Mouse (Mus musculus): ENCODE results near the gene Lsamp. TPM values are rescaled to one million over a fixed set of nuclear protein-coding genes. Genes with fewer than 3 reads are reported as not detected.

Lsamp gene
- total and polyA plus RNA-seq, 3 experiments = 0.97 to 2.3 (median 1.1) TPM

DNA sequence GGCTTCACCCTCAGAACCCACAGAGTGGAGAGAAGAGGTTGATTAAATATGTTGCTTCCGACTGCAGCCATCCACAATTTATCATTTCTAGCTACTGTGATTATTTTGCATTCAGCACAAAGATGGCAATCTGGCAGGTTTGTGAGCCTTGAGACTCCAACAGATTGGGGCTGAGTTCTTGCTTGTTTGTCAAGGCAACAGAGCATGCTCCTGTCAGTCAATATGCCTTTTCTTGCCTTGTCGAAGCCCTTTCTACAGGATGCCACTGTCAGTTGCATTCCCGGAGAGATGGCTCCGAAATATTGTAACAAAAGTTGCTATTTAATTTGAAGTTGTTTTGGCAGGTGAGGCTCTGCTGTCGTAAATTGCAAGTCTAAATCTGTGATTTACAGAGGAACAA, 643.0 kb downstream of the Lsamp start:
- intact Hi-C loops (cut with DNase I) = no loop called here
- Histone ChIP-seq H3K4me3 (no peak overlapping the region), H3K4me1 (ENCODE audit: control insufficient read depth, insufficient read depth, low read length) (no peaks in the 10 kb centered on the region), H3K9ac (ENCODE audit: low read depth, low read length) (no peak overlapping the region), H3K27ac (no peak overlapping the region), H3K27me3 (ENCODE audit: control insufficient read depth, insufficient read depth, low read length) (no peaks in the 10 kb centered on the region), H3K36me3 (ENCODE audit: control insufficient read depth, insufficient read depth, low read length) (no peaks in the 10 kb centered on the region), H3K79me2 (replicated peaks; ENCODE audit: control insufficient read depth, insufficient read depth, low read length) (no peaks in the 10 kb centered on the region)
- no peak for DNase-seq
- no peak for TF ChIP-seq CTCF (IDR thresholded peaks at IDR 0.05)
- no peak for TF ChIP-seq EP300 (IDR thresholded peaks at IDR 0.05; ENCODE audit: insufficient read depth, low read depth, low read length)
- no peak for TF ChIP-seq POLR2A (IDR thresholded peaks at IDR 0.05; ENCODE audit: insufficient read depth, low read depth, low read length)
- 77% methylated on average over 5 of the region's 5 CpGs for WGBS

DNA sequence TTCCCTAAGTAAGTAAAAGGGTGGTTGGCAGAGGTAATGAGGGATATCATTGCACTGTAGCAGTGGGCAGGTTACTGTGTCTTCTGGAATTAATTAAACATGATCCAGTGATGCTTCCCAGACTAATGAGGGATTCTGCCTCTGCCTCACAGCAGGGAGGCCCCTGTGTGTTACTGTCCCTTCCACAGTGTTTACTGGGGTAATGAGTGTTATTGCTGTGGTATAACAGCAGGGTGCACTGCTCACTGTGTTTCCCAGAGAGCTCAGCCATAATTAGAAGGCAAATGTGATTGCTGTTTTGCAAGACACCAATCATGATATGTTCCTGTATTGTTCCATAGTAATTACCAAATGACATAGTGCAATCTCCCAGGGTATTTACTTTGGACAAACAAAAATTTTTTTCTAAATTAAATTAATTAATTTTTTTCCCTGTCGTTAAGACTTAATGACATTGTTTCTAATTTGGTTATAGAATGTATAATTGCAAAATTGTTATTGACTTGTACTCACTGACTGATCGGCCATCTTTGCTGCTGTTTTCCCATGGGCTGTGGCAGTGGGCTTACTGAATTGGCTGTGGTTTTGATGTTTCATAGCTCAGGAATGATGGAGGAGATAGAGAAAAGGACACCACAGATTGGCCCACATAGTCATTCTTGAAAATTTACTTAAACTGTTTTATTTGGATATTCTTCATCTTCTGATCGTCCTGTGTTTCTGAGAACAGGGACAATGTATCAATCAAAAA, 655.6 kb downstream of the Lsamp start:
- TF ChIP-seq CTCF (IDR thresholded peaks at IDR 0.05) (peak; percentile 55), POLR2A (IDR thresholded peaks at IDR 0.05; ENCODE audit: insufficient read depth, low read depth, low read length) (no peak), EP300 (IDR thresholded peaks at IDR 0.05; ENCODE audit: insufficient read depth, low read depth, low read length) (no peak)
- no peaks in the 10 kb centered on the region for H3K36me3 ChIP-seq (ENCODE audit: control insufficient read depth, insufficient read depth, low read length)
- no peaks in the 10 kb centered on the region for H3K4me1 ChIP-seq (ENCODE audit: control insufficient read depth, insufficient read depth, low read length)
- H3K9ac ChIP-seq (ENCODE audit: low read depth, low read length) = no peak overlapping the region
- no peak overlapping the region for H3K27ac ChIP-seq
- 72% methylated on average over 3 of the region's 3 CpGs for WGBS
- H3K79me2 ChIP-seq (replicated peaks; ENCODE audit: control insufficient read depth, insufficient read depth, low read length) = no peaks in the 10 kb centered on the region
- H3K4me3 ChIP-seq = no peak overlapping the region
- no peak for DNase-seq
- no peaks in the 10 kb centered on the region for H3K27me3 ChIP-seq (ENCODE audit: control insufficient read depth, insufficient read depth, low read length)
- intact Hi-C loops (cut with DNase I) = loop anchor here (2.0 kb wide), 1 partner anchor 329 kb away; no protein-coding TSS in a partner anchor

DNA sequence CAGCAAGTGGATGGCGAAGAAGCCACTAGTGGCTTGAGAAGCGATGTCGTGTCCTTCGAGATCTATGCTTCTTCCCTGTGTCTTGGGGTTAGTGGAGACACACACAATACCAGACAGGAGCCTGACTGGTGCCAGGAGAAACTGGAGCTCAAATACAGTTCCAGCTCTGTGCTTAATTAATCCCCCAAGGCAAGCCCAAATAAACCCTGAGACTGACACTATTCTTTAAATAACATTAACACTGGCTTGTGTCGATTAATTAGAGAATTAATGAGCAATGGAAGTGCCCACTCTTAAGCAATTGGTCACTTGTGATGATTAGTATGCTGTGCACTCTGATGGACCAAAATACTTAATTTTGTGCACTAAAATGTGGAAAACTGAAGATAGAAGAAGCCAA, 668.6 kb downstream of the Lsamp start:
- no peak for TF ChIP-seq EP300 (IDR thresholded peaks at IDR 0.05; ENCODE audit: insufficient read depth, low read depth, low read length)
- no peak for TF ChIP-seq CTCF (IDR thresholded peaks at IDR 0.05)
- Histone ChIP-seq H3K36me3 (ENCODE audit: control insufficient read depth, insufficient read depth, low read length) (no peaks in the 10 kb centered on the region), H3K27ac (no peak overlapping the region), H3K79me2 (replicated peaks; ENCODE audit: control insufficient read depth, insufficient read depth, low read length) (no peaks in the 10 kb centered on the region), H3K4me3 (no peak overlapping the region), H3K9ac (ENCODE audit: low read depth, low read length) (no peak overlapping the region), H3K27me3 (ENCODE audit: control insufficient read depth, insufficient read depth, low read length) (no peaks in the 10 kb centered on the region), H3K4me1 (ENCODE audit: control insufficient read depth, insufficient read depth, low read length) (no peaks in the 10 kb centered on the region)
- intact Hi-C loops (cut with DNase I) = no loop called here
- 78% methylated on average over 5 of the region's 5 CpGs for WGBS
- no peak for DNase-seq

DNA sequence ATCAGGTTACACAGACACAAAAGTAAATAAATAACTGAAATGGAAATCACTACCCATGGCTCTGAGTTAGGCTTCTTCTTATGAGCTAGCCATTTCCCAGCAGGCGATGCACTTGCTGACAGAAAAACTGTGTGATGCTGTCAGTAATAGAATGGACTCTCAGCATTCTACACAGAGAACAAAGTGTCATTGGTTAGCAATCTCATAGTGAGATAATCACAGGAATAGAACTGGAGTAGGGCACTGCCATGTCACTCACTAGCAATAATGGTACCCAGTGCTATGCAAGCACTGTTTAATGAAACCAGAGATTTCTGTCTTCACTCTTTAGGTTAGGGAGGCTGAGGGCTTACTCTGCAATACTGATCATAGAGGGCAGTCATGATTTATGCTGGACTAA, 669.3 kb downstream of the Lsamp start:
- Histone ChIP-seq H3K4me1 (ENCODE audit: control insufficient read depth, insufficient read depth, low read length) (no peaks in the 10 kb centered on the region), H3K79me2 (replicated peaks; ENCODE audit: control insufficient read depth, insufficient read depth, low read length) (no peaks in the 10 kb centered on the region), H3K27me3 (ENCODE audit: control insufficient read depth, insufficient read depth, low read length) (no peaks in the 10 kb centered on the region), H3K36me3 (ENCODE audit: control insufficient read depth, insufficient read depth, low read length) (no peaks in the 10 kb centered on the region), H3K27ac (no peak overlapping the region), H3K9ac (ENCODE audit: low read depth, low read length) (no peak overlapping the region), H3K4me3 (no peak overlapping the region)
- DNase-seq = no peak
- intact Hi-C loops (cut with DNase I) = no loop called here
- WGBS = 62% methylated on average over 1 of the region's 1 CpGs
- TF ChIP-seq POLR2A (IDR thresholded peaks at IDR 0.05; ENCODE audit: insufficient read depth, low read depth, low read length) (no peak), CTCF (IDR thresholded peaks at IDR 0.05) (no peak), EP300 (IDR thresholded peaks at IDR 0.05; ENCODE audit: insufficient read depth, low read depth, low read length) (no peak)

DNA sequence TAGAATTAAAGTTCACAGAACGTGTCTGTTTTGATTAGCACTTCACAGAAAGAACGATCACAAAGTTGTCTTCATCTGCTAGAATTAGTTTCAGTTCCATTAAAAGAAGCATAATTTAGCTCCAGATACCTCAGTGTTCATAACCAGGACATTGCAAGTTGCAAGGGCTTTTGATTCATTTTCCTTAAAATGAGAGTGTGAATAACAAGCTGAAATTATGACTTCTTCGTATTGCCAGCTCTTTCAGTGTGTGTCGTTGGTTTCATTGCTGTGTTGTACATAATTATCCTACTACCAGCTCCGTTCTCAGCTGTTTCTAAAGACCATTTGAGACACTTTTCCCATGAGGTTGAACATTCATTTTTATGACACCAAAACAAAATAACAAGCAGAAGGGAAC, 672.2 kb downstream of the Lsamp start:
- Histone ChIP-seq H3K27ac (no peak overlapping the region), H3K9ac (ENCODE audit: low read depth, low read length) (no peak overlapping the region), H3K27me3 (ENCODE audit: control insufficient read depth, insufficient read depth, low read length) (no peaks in the 10 kb centered on the region), H3K36me3 (ENCODE audit: control insufficient read depth, insufficient read depth, low read length) (no peaks in the 10 kb centered on the region), H3K79me2 (replicated peaks; ENCODE audit: control insufficient read depth, insufficient read depth, low read length) (no peaks in the 10 kb centered on the region), H3K4me1 (ENCODE audit: control insufficient read depth, insufficient read depth, low read length) (no peaks in the 10 kb centered on the region), H3K4me3 (no peak overlapping the region)
- 70% methylated on average over 5 of the region's 5 CpGs for WGBS
- TF ChIP-seq EP300 (IDR thresholded peaks at IDR 0.05; ENCODE audit: insufficient read depth, low read depth, low read length) (no peak), POLR2A (IDR thresholded peaks at IDR 0.05; ENCODE audit: insufficient read depth, low read depth, low read length) (no peak), CTCF (IDR thresholded peaks at IDR 0.05) (no peak)
- DNase-seq = no peak
- intact Hi-C loops (cut with DNase I) = no loop called here

DNA sequence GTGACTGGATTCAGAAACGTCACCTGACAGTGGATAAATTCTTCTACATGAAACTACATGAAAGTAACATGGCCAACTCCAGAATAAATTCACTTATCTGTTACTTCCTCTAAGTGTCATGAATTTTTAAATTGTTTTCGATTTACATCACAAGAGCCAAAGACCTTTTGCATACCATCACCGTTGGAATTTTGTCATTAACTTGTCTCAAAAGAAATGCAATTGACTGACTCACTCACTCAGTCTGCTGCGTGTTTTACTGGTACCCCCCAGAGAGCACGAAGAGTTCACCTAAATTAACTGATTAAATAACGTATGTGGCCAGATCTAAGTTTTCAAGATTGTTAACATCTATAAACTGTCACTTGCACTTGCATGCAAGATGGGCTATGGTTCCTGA, 672.7 kb downstream of the Lsamp start:
- no peaks in the 10 kb centered on the region for H3K79me2 ChIP-seq (replicated peaks; ENCODE audit: control insufficient read depth, insufficient read depth, low read length)
- no peaks in the 10 kb centered on the region for H3K27me3 ChIP-seq (ENCODE audit: control insufficient read depth, insufficient read depth, low read length)
- no peaks in the 10 kb centered on the region for H3K36me3 ChIP-seq (ENCODE audit: control insufficient read depth, insufficient read depth, low read length)
- H3K9ac ChIP-seq (ENCODE audit: low read depth, low read length) = no peak overlapping the region
- no peaks in the 10 kb centered on the region for H3K4me1 ChIP-seq (ENCODE audit: control insufficient read depth, insufficient read depth, low read length)
- no peak overlapping the region for H3K4me3 ChIP-seq
- intact Hi-C loops (cut with DNase I) = no loop called here
- WGBS = 47% methylated on average over 6 of the region's 6 CpGs
- no peak for DNase-seq
- no peak overlapping the region for H3K27ac ChIP-seq
- no peak for TF ChIP-seq CTCF (IDR thresholded peaks at IDR 0.05)
- TF ChIP-seq POLR2A (IDR thresholded peaks at IDR 0.05; ENCODE audit: insufficient read depth, low read depth, low read length) = no peak
- no peak for TF ChIP-seq EP300 (IDR thresholded peaks at IDR 0.05; ENCODE audit: insufficient read depth, low read depth, low read length)
